Comparison of ENCODE assay signal across 10 mouse cellular contexts in genomic region chr11:53734970-53735681, GRCm38 (mm10). TPM values are rescaled to one million over a fixed set of nuclear protein-coding genes. Genes with fewer than 3 reads are reported as not detected.
DNase-seq lines count a peak whose midpoint lies in the region; ATAC-seq and TF ChIP-seq lines count a peak whose summit lies in the region.
"Had no signal": no experiment of that assay in that cellular context is flagged by ENCODE, and none has a peak within 500 bp of the region (broad histone marks: within the 10 kb centered on the region; RNA-seq: fewer than 3 reads in every experiment).

No protein-coding gene starts in this region.

- 74% methylated on average over 18 of the region's 18 CpGs for WGBS in forebrain, embryonic 15.5 days
- 71% methylated on average over 18 of the region's 18 CpGs for WGBS in forebrain, embryonic 14.5 days
- 65% methylated on average over 18 of the region's 18 CpGs for WGBS in lung, embryonic 14.5 days
- 61% methylated on average over 18 of the region's 18 CpGs for WGBS in lung, postnatal 0 days
- WGBS in limb, embryonic 13.5 days, result 71% methylated on average over 18 of the region's 18 CpGs

- H3K36me3 ChIP-seq in forebrain, embryonic 15.5 days, result no peaks in the 10 kb centered on the region
- H3K36me3 ChIP-seq in forebrain, embryonic 14.5 days (ENCODE audit: control insufficient read depth, insufficient read depth, low read length), result no peaks in the 10 kb centered on the region
- H3K36me3 ChIP-seq in lung, embryonic 14.5 days (ENCODE audit: insufficient read depth), result no peaks in the 10 kb centered on the region
- H3K36me3 ChIP-seq in lung, postnatal 0 days (ENCODE audit: insufficient read depth, low read length), result no peaks in the 10 kb centered on the region
- H3K36me3 ChIP-seq in limb, embryonic 13.5 days, result no peaks in the 10 kb centered on the region

- peak overlapping the region; percentile 45; the same call in 1 of the 2 replicates for H3K4me2 ChIP-seq in forebrain, embryonic 15.5 days (replicated peaks)
- H3K4me2 ChIP-seq in forebrain, embryonic 14.5 days (ENCODE audit: low read length), result no peak overlapping the region
- H3K4me2 ChIP-seq in lung, embryonic 14.5 days, result peak overlapping the region; percentile 48; the same call in 1 of the 2 replicates
- no peak overlapping the region for H3K4me2 ChIP-seq in lung, postnatal 0 days (replicated peaks; ENCODE audit: low read depth, low read length)
- 0 out of 2 replicates have a peak overlapping the region, but pooled peaks have one; percentile 52 for H3K4me2 ChIP-seq in limb, embryonic 13.5 days (replicated peaks)

- no peak for DNase-seq in forebrain, embryonic 14.5 days (ENCODE audit: low spot score)
- no peak for DNase-seq in lung, embryonic 14.5 days
- DNase-seq in lung, postnatal 0 days (ENCODE audit: low spot score), result no peak
- peak; percentile 14 for DNase-seq in R1 (ENCODE audit: low read depth, low spot score)
- no peak for DNase-seq in cerebellum, postnatal 4 days (ENCODE audit: low spot score in 2 of 2)
- DNase-seq in cerebellum, adult 9-11 months, result no peak

- no peaks in the 10 kb centered on the region for H3K9me3 ChIP-seq in forebrain, embryonic 15.5 days
- no peaks in the 10 kb centered on the region for H3K9me3 ChIP-seq in forebrain, embryonic 14.5 days (replicated peaks; ENCODE audit: control insufficient read depth, low read length)
- H3K9me3 ChIP-seq in lung, embryonic 14.5 days (ENCODE audit: low read depth, low read length), result no peaks in the 10 kb centered on the region
- no peaks in the 10 kb centered on the region for H3K9me3 ChIP-seq in lung, postnatal 0 days (ENCODE audit: low read length)
- no peaks in the 10 kb centered on the region for H3K9me3 ChIP-seq in limb, embryonic 13.5 days

- 0 out of 2 replicates have a peak, but pooled peaks have one; percentile 11 for ATAC-seq in forebrain, embryonic 15.5 days (replicated peaks)
- no peak for ATAC-seq in forebrain, embryonic 14.5 days
- ATAC-seq in lung, embryonic 14.5 days (ENCODE audit: insufficient read depth), result no peak
- no peak for ATAC-seq in lung, postnatal 0 days
- ATAC-seq in limb, embryonic 13.5 days (ENCODE audit: low FRiP score, low read depth), result no peak

- no peak for TF ChIP-seq CTCF in lung, embryonic 14.5 days (IDR thresholded peaks at IDR 0.05; ENCODE audit: low read depth)
- TF ChIP-seq CTCF in lung, postnatal 0 days (IDR thresholded peaks at IDR 0.05), result no peak

- H3K4me1 ChIP-seq in forebrain, embryonic 15.5 days, result no peaks in the 10 kb centered on the region
- H3K4me1 ChIP-seq in forebrain, embryonic 14.5 days (ENCODE audit: control insufficient read depth, insufficient read depth, low read length), result no peaks in the 10 kb centered on the region
- H3K4me1 ChIP-seq in lung, embryonic 14.5 days (ENCODE audit: insufficient read depth), result no peaks in the 10 kb centered on the region
- no peaks in the 10 kb centered on the region for H3K4me1 ChIP-seq in lung, postnatal 0 days (ENCODE audit: insufficient read depth, low read depth, low read length)
- no peaks in the 10 kb centered on the region for H3K4me1 ChIP-seq in limb, embryonic 13.5 days

- no peak overlapping the region for H3K4me3 ChIP-seq in forebrain, embryonic 15.5 days
- H3K4me3 ChIP-seq in forebrain, embryonic 14.5 days (ENCODE audit: low read depth, low read length), result no peak overlapping the region
- H3K4me3 ChIP-seq in lung, embryonic 14.5 days (ENCODE audit: low read depth, low read length), result no peak overlapping the region
- H3K4me3 ChIP-seq in lung, postnatal 0 days (ENCODE audit: low read depth, low read length), result no peak overlapping the region
- H3K4me3 ChIP-seq in limb, embryonic 13.5 days, result no peak overlapping the region

- H3K27ac ChIP-seq in forebrain, embryonic 15.5 days (replicated peaks), result no peak overlapping the region
- no peak overlapping the region for H3K27ac ChIP-seq in forebrain, embryonic 14.5 days (ENCODE audit: low read depth, low read length)
- no peak overlapping the region for H3K27ac ChIP-seq in lung, embryonic 14.5 days (ENCODE audit: low read depth)
- H3K27ac ChIP-seq in lung, postnatal 0 days (ENCODE audit: low read length), result no peak overlapping the region
- H3K27ac ChIP-seq in limb, embryonic 13.5 days, result no peak overlapping the region

- H3K27me3 ChIP-seq in forebrain, embryonic 15.5 days, result no peaks in the 10 kb centered on the region
- no peaks in the 10 kb centered on the region for H3K27me3 ChIP-seq in forebrain, embryonic 14.5 days (replicated peaks; ENCODE audit: control insufficient read depth, insufficient read depth, low read length)
- H3K27me3 ChIP-seq in lung, embryonic 14.5 days (ENCODE audit: insufficient read depth, low read length), result no peaks in the 10 kb centered on the region
- no peaks in the 10 kb centered on the region for H3K27me3 ChIP-seq in lung, postnatal 0 days (replicated peaks; ENCODE audit: insufficient read depth, low read length)
- H3K27me3 ChIP-seq in limb, embryonic 13.5 days, result no peaks in the 10 kb centered on the region

- no peak for TF ChIP-seq EP300 in lung, postnatal 0 days (IDR thresholded peaks at IDR 0.05)

- H3K9ac ChIP-seq in forebrain, embryonic 15.5 days (replicated peaks), result no peak overlapping the region
- no peak overlapping the region for H3K9ac ChIP-seq in forebrain, embryonic 14.5 days (ENCODE audit: low read length)
- no peak overlapping the region for H3K9ac ChIP-seq in lung, embryonic 14.5 days
- no peak overlapping the region for H3K9ac ChIP-seq in lung, postnatal 0 days (replicated peaks; ENCODE audit: low read depth)
- H3K9ac ChIP-seq in limb, embryonic 13.5 days, result no peak overlapping the region

RNA-seq across cellular contexts. Expression of gene Il5, which starts 14.5 kb away (rescaled TPM):
- polyA plus RNA-seq in forebrain, embryonic 15.5 days (2015; fragmentation: Nextera tagmentation; extraction: Ambion mirVana), result not detected in 2 replicates
- not detected in 2 replicates for polyA plus RNA-seq in forebrain, embryonic 14.5 days (2014; fragmentation: Nextera tagmentation; extraction: Ambion mirVana)
- polyA plus RNA-seq in lung, embryonic 14.5 days (2014; fragmentation: Nextera tagmentation; extraction: Ambion mirVana), result not detected in 2 replicates
- not detected in 2 replicates for polyA plus RNA-seq in lung, postnatal 0 days (2015; fragmentation: Nextera tagmentation; extraction: Ambion mirVana)
- polyA plus RNA-seq in limb, embryonic 13.5 days (2015; fragmentation: Nextera tagmentation; extraction: Ambion mirVana), result not detected in 2 replicates
- polyA plus RNA-seq: kidney, embryonic 14.5 days; spleen, adult 2 months had no signal

RNA-seq across cellular contexts. Expression of gene Rad50, which starts 28.0 kb away (rescaled TPM):
- polyA plus RNA-seq in forebrain, embryonic 15.5 days (2015; fragmentation: Nextera tagmentation; extraction: Ambion mirVana), result 14.0 and 15.2 TPM in 2 replicates
- 10.6 and 11.0 TPM in 2 replicates for polyA plus RNA-seq in forebrain, embryonic 14.5 days (2014; fragmentation: Nextera tagmentation; extraction: Ambion mirVana)
- 29.3 and 32.3 TPM in 2 replicates for polyA plus RNA-seq in lung, embryonic 14.5 days (2014; fragmentation: Nextera tagmentation; extraction: Ambion mirVana)
- 18.1 and 19.4 TPM in 2 replicates for polyA plus RNA-seq in lung, postnatal 0 days (2015; fragmentation: Nextera tagmentation; extraction: Ambion mirVana)
- 30.4 TPM in 2 replicates for polyA plus RNA-seq in limb, embryonic 13.5 days (2015; fragmentation: Nextera tagmentation; extraction: Ambion mirVana)

RNA-seq across cellular contexts. Expression of gene Irf1, which starts 34.7 kb away (rescaled TPM):
- 2.9 and 3.3 TPM in 2 replicates for polyA plus RNA-seq in forebrain, embryonic 15.5 days (2015; fragmentation: Nextera tagmentation; extraction: Ambion mirVana)
- 3.0 and 3.8 TPM in 2 replicates for polyA plus RNA-seq in forebrain, embryonic 14.5 days (2014; fragmentation: Nextera tagmentation; extraction: Ambion mirVana)
- 17.3 and 17.9 TPM in 2 replicates for polyA plus RNA-seq in lung, embryonic 14.5 days (2014; fragmentation: Nextera tagmentation; extraction: Ambion mirVana)
- 52.5 and 64.9 TPM in 2 replicates for polyA plus RNA-seq in lung, postnatal 0 days (2015; fragmentation: Nextera tagmentation; extraction: Ambion mirVana)
- 9.7 and 10.1 TPM in 2 replicates for polyA plus RNA-seq in limb, embryonic 13.5 days (2015; fragmentation: Nextera tagmentation; extraction: Ambion mirVana)

RNA-seq across cellular contexts. Expression of gene Gm17334, which starts 37.9 kb away (rescaled TPM):
- not detected in 2 replicates for polyA plus RNA-seq in forebrain, embryonic 15.5 days (2015; fragmentation: Nextera tagmentation; extraction: Ambion mirVana)
- polyA plus RNA-seq in forebrain, embryonic 14.5 days (2014; fragmentation: Nextera tagmentation; extraction: Ambion mirVana), result not detected in 2 replicates
- polyA plus RNA-seq in lung, embryonic 14.5 days (2014; fragmentation: Nextera tagmentation; extraction: Ambion mirVana), result 0.22 and 0.28 TPM in 2 replicates
- 0.46 and 0.61 TPM in 2 replicates for polyA plus RNA-seq in lung, postnatal 0 days (2015; fragmentation: Nextera tagmentation; extraction: Ambion mirVana)
- polyA plus RNA-seq in limb, embryonic 13.5 days (2015; fragmentation: Nextera tagmentation; extraction: Ambion mirVana), result 0.22 TPM in 1 of 2 replicates, not detected in the other
- polyA plus RNA-seq: kidney, embryonic 14.5 days had no signal

Comparison
In these comparisons a context has a peak if more than half of its experiments do, and no peak if none do; other contexts are left out.
1. H3K4me2 ChIP-seq: peak in forebrain, embryonic 15.5 days (single experiment), lung, embryonic 14.5 days (single experiment) and limb, embryonic 13.5 days (single experiment); none in forebrain, embryonic 14.5 days (single experiment) and lung, postnatal 0 days (single experiment).